Mouse (Mus musculus) hindbrain, embryonic 11.5 days (tissue): ENCODE results near the gene Wdcp. TPM values are rescaled to one million over a fixed set of nuclear protein-coding genes. Genes with fewer than 3 reads are reported as not detected.

Source experiments
- ATAC-seq: fragments of 200-750 bp; cut with Nextera tagmentation; 2 replicates; pipeline ENCODE4 v1.8.0; 2017; ENCODE audit warnings: mild to moderate bottlenecking, moderate TSS enrichment, moderate library complexity; ENCODE audit not compliant: low FRiP score
- DNase-seq: peaks from one replicate; pipeline ENCODE4 v3.0.0-alpha.2; 2015; ENCODE audit warnings: low spot score
- H3K27ac ChIP-seq: fragments of 300-500 bp; sonication (generic); 2 replicates; pipeline ENCODE4 v1.5.1; 2014; ENCODE audit warnings: mild to moderate bottlenecking, low read depth, low read length
- H3K27me3 ChIP-seq: fragments of 300-500 bp; sonication (generic); 2 replicates; pipeline ENCODE4 v1.6.1; 2014; ENCODE audit warnings: mild to moderate bottlenecking, low read length, moderate library complexity, mixed read lengths; ENCODE audit not compliant: control insufficient read depth, insufficient read depth
- H3K36me3 ChIP-seq: fragments of 300-500 bp; sonication (generic); 2 replicates; pipeline ENCODE4 v1.6.1; 2014; ENCODE audit warnings: mild to moderate bottlenecking, low read length, moderate library complexity, mixed read lengths; ENCODE audit not compliant: control insufficient read depth, insufficient read depth
- H3K4me1 ChIP-seq: fragments of 300-500 bp; sonication (generic); replicated peaks from 2 replicates; pipeline ENCODE4 v1.6.1; 2014; ENCODE audit warnings: low read length, mixed read lengths; ENCODE audit not compliant: control insufficient read depth, insufficient read depth
- H3K4me2 ChIP-seq: fragments of 300-500 bp; sonication (generic); replicated peaks from 2 replicates; pipeline ENCODE4 v1.6.1; 2014; ENCODE audit warnings: mild to moderate bottlenecking, low read depth, low read length
- H3K4me3 ChIP-seq: fragments of 300-500 bp; sonication (generic); 2 replicates; pipeline ENCODE4 v1.5.1; 2014; ENCODE audit warnings: low read depth, low read length
- H3K9ac ChIP-seq: fragments of 300-500 bp; sonication (generic); 2 replicates; pipeline ENCODE4 v1.6.1; 2014; ENCODE audit warnings: low read depth, low read length
- H3K9me3 ChIP-seq: fragments of 300-500 bp; sonication (generic); 2 replicates; pipeline ENCODE4 v1.6.1; 2016; ENCODE audit warnings: low read length; ENCODE audit not compliant: control insufficient read depth
- WGBS: fragments of 180-500 bp; shearing (Covaris S2); extraction: QIAGEN DNeasy Blood & Tissue Kit; methylation state at CpG from one replicate; pipeline ENCODE4 v1.1.7; 2014; 5-methylcytosine and 5-hydroxymethylcytosine counted together
- polyA plus RNA-seq: library from polyadenylated mRNA; unstranded; fragments of >200 nt; fragmentation: Nextera tagmentation; extraction: Ambion mirVana; gene quantifications from 2 replicates; pipeline ENCODE4 v1.2.1, GENCODE M21; 2014

Gene Wdcp
- polyA plus RNA-seq, 1 experiment from 2014 or later, result 18.5 TPM

DNA sequence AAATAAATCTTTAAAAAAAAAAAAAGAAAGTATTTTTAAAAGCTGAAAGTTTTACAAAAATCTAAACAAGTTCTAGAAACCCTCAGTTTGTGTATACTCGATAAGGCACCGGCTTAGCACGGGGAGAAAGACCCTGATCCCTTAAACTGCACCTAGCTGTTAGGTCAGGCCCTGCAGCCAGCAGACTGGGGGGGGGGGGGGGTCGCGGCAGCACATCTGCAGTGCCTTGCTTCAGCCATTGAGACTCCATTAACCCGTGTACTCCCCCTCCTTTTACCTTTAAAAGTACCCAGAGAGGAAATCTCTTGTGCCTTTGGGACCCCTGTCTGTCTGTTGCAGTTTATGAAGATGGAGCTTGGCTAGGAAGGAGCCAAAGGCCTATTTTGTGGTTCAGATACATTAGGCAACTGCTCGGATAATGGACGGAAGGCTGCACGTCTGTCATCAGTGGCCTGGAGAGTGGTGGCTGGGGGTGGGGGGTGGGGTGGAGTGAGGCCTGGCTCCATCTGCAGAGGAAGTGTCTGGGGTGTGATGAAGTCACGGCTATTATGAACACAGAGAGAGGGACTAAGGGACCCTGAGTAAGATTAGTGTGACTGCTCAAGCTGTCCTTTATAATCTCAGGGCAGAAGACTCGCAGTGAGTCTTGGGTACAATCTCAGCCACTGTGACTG lies 16.3 kb downstream of the Wdcp start:
- H3K4me2 ChIP-seq, result no peak overlapping the region
- no peaks in the 10 kb centered on the region for H3K27me3 ChIP-seq
- ATAC-seq, result peak; percentile 87
- peak overlapping the region; percentile 71 for H3K27ac ChIP-seq
- no peaks in the 10 kb centered on the region for H3K9me3 ChIP-seq
- WGBS, result 44% methylated on average over 11 of the region's 11 CpGs
- DNase-seq, result peak; percentile 33
- H3K36me3 ChIP-seq, result 0 out of 2 replicates have a peak, but pooled peaks cover 2% of the 10 kb centered on the region
- H3K4me1 ChIP-seq, result no peaks in the 10 kb centered on the region
- no peak overlapping the region for H3K9ac ChIP-seq
- no peak overlapping the region for H3K4me3 ChIP-seq

GRCm38 (mm10) chr12:4862672-4863071 lies 19.6 kb downstream of the Wdcp start:
- no peak overlapping the region for H3K27ac ChIP-seq
- ATAC-seq (no peak), DNase-seq (no peak)
- no peak overlapping the region for H3K4me3 ChIP-seq
- no peaks in the 10 kb centered on the region for H3K27me3 ChIP-seq
- no peaks in the 10 kb centered on the region for H3K36me3 ChIP-seq
- H3K4me2 ChIP-seq, result no peak overlapping the region
- WGBS, result 92% methylated on average over 4 of the region's 4 CpGs
- H3K9ac ChIP-seq, result no peak overlapping the region
- H3K4me1 ChIP-seq, result no peaks in the 10 kb centered on the region
- no peaks in the 10 kb centered on the region for H3K9me3 ChIP-seq

- 82% methylated on average over 4 of the region's 4 CpGs for WGBS
- H3K9ac ChIP-seq, result no peak overlapping the region
Observed at GRCm38 (mm10) chr12:4863654-4864337, 20.7 kb downstream of the Wdcp start.

DNA sequence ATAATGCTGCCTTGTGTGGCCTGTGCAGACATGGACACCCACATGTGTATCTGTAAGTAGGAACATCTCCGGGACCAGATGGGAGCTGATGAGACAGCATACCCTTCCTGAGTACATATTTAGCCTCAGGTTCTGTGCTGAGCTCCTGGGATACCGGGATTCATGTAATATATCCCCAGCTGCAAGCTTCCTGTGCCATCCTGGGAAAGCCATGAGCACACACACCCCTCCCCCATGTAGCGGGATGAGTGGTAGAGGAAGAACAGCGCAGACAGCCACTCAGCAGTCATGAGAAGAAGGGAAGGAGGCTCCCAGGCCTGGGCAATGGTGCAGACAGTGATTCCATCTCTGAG lies 21.2 kb downstream of the Wdcp start:
- ATAC-seq (0 out of 2 replicates have a peak, but pooled peaks have one; percentile 21), DNase-seq (no peak)
- Histone ChIP-seq H3K4me1 (no peaks in the 10 kb centered on the region), H3K9me3 (no peaks in the 10 kb centered on the region), H3K9ac (no peak overlapping the region), H3K4me2 (no peak overlapping the region; the same call in 1 of the 2 replicates), H3K4me3 (no peak overlapping the region), H3K27me3 (no peaks in the 10 kb centered on the region), H3K36me3 (no peaks in the 10 kb centered on the region), H3K27ac (no peak overlapping the region)
- WGBS, result 91% methylated on average over 4 of the region's 4 CpGs

More at GRCm38 (mm10) chr12:4863654-4864337, 20.7 kb downstream of the Wdcp start:
- DNase-seq (no peak), ATAC-seq (no peak)
- no peaks in the 10 kb centered on the region for H3K4me1 ChIP-seq
- H3K27me3 ChIP-seq, result no peaks in the 10 kb centered on the region
- no peak overlapping the region for H3K4me3 ChIP-seq
- no peak overlapping the region for H3K27ac ChIP-seq
- no peaks in the 10 kb centered on the region for H3K9me3 ChIP-seq
- no peaks in the 10 kb centered on the region for H3K36me3 ChIP-seq
- H3K4me2 ChIP-seq, result no peak overlapping the region

DNA sequence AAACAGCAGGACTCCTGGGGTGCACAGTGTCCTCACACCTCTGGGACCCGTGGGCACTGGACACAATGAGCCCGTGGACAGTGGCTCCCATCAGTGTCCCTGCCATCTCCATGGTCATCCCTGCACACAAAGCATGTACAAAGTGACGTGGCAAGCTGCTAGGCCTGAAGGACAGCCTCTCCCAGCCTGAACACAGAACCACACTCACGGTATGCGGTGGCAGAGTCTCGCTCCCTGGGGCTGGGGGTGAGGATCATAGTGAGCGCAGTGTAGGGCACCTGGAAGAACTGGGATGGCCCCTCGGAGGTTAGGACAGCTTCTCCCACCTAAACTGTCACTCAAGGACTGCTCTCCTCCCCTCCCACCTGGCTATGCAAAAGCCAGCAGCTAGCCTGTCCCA lies 25.8 kb downstream of the Wdcp start:
- Histone ChIP-seq H3K36me3 (no peaks in the 10 kb centered on the region), H3K9me3 (no peaks in the 10 kb centered on the region), H3K4me3 (no peak overlapping the region), H3K27ac (no peak overlapping the region), H3K9ac (no peak overlapping the region), H3K27me3 (no peaks in the 10 kb centered on the region), H3K4me1 (no peaks in the 10 kb centered on the region), H3K4me2 (no peak overlapping the region)
- no peak for ATAC-seq
- DNase-seq, result no peak
- 85% methylated on average over 8 of the region's 8 CpGs for WGBS

DNA sequence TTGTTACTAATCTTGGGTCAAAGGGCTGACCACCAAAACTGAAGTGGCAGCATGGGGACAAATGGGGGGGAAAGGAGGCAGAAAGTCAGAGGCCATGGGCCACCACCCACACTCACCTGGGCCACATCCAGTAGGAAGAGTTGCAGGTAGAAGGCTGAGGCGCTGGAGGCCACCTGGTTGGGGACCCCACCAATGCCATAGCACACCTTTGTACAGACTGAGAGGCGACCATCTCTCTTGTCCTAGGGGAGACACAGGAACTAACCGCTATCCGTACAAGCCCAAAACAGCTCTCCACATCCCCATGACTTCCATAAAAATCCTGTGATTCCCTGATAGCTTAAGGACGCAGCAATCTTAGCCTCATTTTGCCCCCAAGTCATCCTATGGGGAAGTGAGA lies 28.2 kb downstream of the Wdcp start:
- Histone ChIP-seq H3K4me1 (0 out of 2 replicates have a peak, but pooled peaks cover 4% of the 10 kb centered on the region), H3K9me3 (no peaks in the 10 kb centered on the region), H3K4me3 (no peak overlapping the region), H3K9ac (no peak overlapping the region), H3K36me3 (no peaks in the 10 kb centered on the region), H3K27ac (no peak overlapping the region), H3K27me3 (no peaks in the 10 kb centered on the region), H3K4me2 (no peak overlapping the region)
- no peak for DNase-seq
- ATAC-seq, result no peak
- WGBS, result 90% methylated on average over 5 of the region's 5 CpGs

DNA sequence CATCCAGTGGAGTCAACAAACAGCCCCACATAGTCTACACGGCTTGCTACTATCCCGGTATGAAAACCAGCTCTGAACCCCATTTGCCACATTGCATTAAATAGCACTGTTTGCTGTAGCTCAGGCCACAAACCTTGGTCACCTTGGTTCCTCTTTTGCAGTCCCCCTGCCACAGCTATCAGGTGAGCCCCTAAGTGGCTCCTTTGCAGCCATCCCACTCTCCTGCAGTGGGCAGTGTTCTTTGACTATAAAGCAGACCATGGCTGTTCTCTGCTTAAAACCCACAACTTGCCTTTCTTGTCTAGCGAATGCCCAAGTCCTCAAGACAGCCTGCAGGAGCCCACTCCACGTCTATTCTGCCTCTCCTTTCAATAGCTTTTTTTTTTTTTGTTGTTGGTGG lies 29.2 kb downstream of the Wdcp start:
- no peak overlapping the region for H3K27ac ChIP-seq
- 55% methylated on average over 4 of the region's 4 CpGs for WGBS

GRCm38 (mm10) chr12:4872983-4873477 lies 29.9 kb downstream of the Wdcp start:
- H3K4me1 ChIP-seq, result 0 out of 2 replicates have a peak, but pooled peaks cover 4% of the 10 kb centered on the region
- H3K27me3 ChIP-seq, result no peaks in the 10 kb centered on the region
- H3K4me3 ChIP-seq, result no peak overlapping the region
- H3K9ac ChIP-seq, result no peak overlapping the region
- WGBS, result 89% methylated on average over 5 of the region's 5 CpGs
- DNase-seq, result no peak
- ATAC-seq, result no peak
- no peaks in the 10 kb centered on the region for H3K9me3 ChIP-seq
- H3K27ac ChIP-seq, result no peak overlapping the region
- no peak overlapping the region for H3K4me2 ChIP-seq
- no peaks in the 10 kb centered on the region for H3K36me3 ChIP-seq

More for the DNA sequence above, 29.2 kb downstream of the Wdcp start:
- ATAC-seq (no peak), DNase-seq (no peak)
- Histone ChIP-seq H3K4me3 (no peak overlapping the region), H3K9ac (no peak overlapping the region), H3K4me2 (no peak overlapping the region), H3K4me1 (0 out of 2 replicates have a peak, but pooled peaks cover 4% of the 10 kb centered on the region), H3K36me3 (no peaks in the 10 kb centered on the region), H3K9me3 (no peaks in the 10 kb centered on the region), H3K27me3 (no peaks in the 10 kb centered on the region)
